Mouse (Mus musculus): ENCODE data around the gene Prkg1.

DNA sequence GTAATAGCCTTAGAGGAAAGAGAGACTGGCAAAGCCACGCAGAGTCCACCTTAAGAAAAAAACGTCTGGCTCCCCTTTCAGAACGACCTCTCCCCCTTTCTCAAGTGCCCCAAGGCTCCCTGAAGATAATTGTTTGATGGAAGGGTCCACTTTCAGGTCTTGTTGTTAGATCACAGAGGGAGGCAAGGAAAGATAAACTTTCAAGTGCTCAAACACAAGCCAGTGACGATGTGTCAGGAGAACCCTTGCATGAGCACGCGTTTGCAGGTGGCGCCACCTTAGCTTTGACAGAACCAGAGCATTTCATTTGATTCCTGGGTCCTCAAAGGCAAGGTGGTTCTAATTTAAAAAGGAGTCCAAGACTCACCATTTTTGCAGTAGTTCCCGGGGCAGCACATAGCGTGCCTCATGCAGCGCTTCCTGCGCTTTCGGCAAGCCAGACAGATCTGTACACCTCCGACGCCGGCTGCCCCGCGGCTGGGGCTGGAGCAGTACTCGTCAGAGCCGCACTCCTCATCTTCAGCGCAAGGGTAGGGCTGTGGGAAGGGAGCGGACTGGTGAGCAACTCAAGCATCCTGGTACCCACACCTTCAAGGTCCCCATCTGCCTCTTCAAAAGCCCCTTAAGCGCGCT lies 1216.3 kb downstream of the Prkg1 start:
- TF ChIP-seq HCFC1 (IDR thresholded peaks at IDR 0.05; ENCODE audit: borderline replicate concordance, insufficient read depth, low read length) (no peak), MAFK (IDR thresholded peaks at IDR 0.05; ENCODE audit: insufficient read depth, low read depth, low read length) (no peak), ZC3H11A (IDR thresholded peaks at IDR 0.05; ENCODE audit: borderline replicate concordance, low read depth, low read length) (no peak)

Measured in ES-E14 (cell line).